Mouse (Mus musculus): Measurements from ENCODE around the gene Vmn2r71.

The Vmn2r71 gene

DNA sequence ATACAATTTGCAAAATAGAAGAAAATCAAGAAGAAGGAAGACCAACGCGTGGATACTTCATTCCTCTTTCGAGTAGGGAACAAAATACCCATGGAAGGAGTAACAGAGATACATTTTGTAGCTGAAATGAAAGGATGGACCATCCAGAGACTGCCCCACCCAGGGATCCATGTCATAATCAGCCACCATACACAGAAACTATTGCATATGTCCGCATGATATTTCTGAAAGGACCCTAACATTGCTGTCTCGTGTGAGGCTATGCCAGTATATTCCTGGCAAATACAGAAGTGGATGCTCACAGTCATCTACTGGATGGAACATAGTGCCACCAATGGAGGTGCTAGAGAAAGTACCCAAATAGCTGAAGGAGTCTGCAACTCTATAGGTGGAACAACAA lies at the start of gene Vmn2r71:
TSS of gene Vmn2r71 (plus strand) at position 301 of the 400 bp plus-strand sequence.
- no peak for DNase-seq (ENCODE audit: low read depth)

DNA sequence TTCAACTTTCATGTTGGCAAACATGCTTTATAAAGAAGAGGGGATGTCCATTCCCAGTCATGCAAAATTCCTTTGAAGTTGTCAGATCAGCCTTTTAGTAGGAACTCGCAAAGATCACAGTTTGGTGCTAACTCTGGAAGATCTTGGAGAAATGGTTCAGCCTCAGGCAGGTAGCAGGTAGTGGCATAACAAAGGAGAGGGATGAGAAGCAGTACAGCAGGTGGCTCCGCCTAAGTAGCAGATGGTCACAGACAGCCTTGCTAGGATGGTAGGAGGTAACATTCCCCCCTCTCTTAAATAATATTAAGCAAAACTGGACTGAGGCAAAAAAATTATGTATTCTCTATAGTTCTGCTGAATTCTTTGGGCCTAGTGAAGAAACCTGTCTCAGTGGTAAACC lies 20.8 kb upstream of the Vmn2r71 start:
- DNase-seq (ENCODE audit: low read depth), result no peak

DNA sequence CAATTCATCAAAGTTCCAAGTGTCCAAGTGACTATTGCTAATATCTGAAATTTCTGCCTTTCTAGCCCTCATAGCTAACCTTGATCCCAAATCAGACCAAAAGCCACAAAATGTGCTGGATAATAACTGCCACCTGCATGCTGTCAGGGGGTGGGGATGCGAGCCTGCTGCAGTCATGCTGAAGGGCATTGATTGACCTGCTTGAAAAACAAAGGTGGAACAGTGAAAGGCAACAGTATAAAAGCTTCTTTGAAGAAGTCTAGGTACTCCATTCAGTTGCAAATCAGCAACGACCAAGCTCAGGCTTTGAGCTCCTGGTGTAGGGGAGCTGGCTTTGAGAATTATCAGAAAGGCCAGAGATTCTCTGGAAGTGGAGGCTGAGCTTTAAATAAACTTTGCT lies 19.8 kb upstream of the Vmn2r71 start:
- DNase-seq (ENCODE audit: low read depth), result no peak

DNA sequence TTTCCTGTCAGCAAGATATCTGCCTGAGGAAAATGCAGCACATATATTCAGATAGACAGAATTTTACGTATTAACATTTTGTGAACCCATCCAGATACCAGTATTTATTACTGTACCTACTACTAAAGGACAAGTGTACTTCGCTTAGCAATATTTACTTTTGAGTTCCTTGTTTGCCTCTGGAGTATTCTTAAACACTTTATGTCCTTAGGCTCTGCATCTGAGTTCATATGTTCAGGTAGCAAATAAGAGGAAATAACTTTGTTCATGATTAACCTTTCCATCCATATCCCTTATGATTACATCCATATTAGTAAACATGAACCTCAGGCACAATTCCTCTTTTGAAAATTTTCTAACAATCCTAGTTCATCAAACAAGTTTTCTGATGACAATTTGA lies 6.2 kb downstream of the Vmn2r71 start, which contains the start of gene Vmn2r70:
TSS of gene Vmn2r70 (minus strand) at position 101 of the 400 bp plus-strand sequence.
- DNase-seq (ENCODE audit: low read depth), result no peak
